Mouse (Mus musculus): Measurements from ENCODE around the gene Actl6a. TPM values are rescaled to one million over a fixed set of nuclear protein-coding genes. Genes with fewer than 3 reads are reported as not detected.
"Not testable (repeated sequence)": the region's sequence is repeated elsewhere in the genome, so short reads cannot be mapped to it uniquely, and the experiment has no call there.

The Actl6a gene
- 71.6 and 98.4 TPM in 2 replicates for polyA plus RNA-seq (2014; fragmentation: Nextera tagmentation; extraction: Ambion mirVana)

- H3K4me1 ChIP-seq (ENCODE audit: control insufficient read depth, insufficient read depth, low read length); H3K4me3 ChIP-seq (replicated peaks; ENCODE audit: low read depth, low read length); H3K9ac ChIP-seq (replicated peaks; ENCODE audit: low read length); DNase-seq; ATAC-seq (ENCODE audit: low FRiP score, low TSS enrichment); H3K27me3 ChIP-seq (ENCODE audit: control insufficient read depth, insufficient read depth, low read length); H3K36me3 ChIP-seq (ENCODE audit: control insufficient read depth, insufficient read depth, low read length); H3K9me3 ChIP-seq (ENCODE audit: control insufficient read depth, low read length); H3K4me2 ChIP-seq (ENCODE audit: low read length); H3K27ac ChIP-seq (replicated peaks; ENCODE audit: low read depth, low read length): not testable (repeated sequence)
- WGBS = 81% methylated on average over 9 of the region's 9 CpGs
These were observed at the start of gene Actl6a for GRCm38 (mm10) chr3:32705647-32706348. Gene Actl6a, plus strand, starts transcription at chr3:32706298.

GRCm38 (mm10) chr3:32656398-32656994, 49.6 kb upstream of the Actl6a start:
- WGBS = 86% methylated on average over 10 of the region's 10 CpGs

GRCm38 (mm10) chr3:32658401-32658800, 47.7 kb upstream of the Actl6a start:
- H3K4me1 ChIP-seq (ENCODE audit: control insufficient read depth, insufficient read depth, low read length) = no peaks in the 10 kb centered on the region
- no peak for ATAC-seq (ENCODE audit: low FRiP score, low TSS enrichment)

More at GRCm38 (mm10) chr3:32656398-32656994, 49.6 kb upstream of the Actl6a start:
- ATAC-seq (ENCODE audit: low FRiP score, low TSS enrichment) = no peak
- Histone ChIP-seq H3K4me3 (replicated peaks; ENCODE audit: low read depth, low read length) (no peak overlapping the region), H3K9ac (replicated peaks; ENCODE audit: low read length) (no peak overlapping the region), H3K27me3 (ENCODE audit: control insufficient read depth, insufficient read depth, low read length) (no peaks in the 10 kb centered on the region), H3K27ac (replicated peaks; ENCODE audit: low read depth, low read length) (no peak overlapping the region), H3K36me3 (ENCODE audit: control insufficient read depth, insufficient read depth, low read length) (no peaks in the 10 kb centered on the region), H3K9me3 (ENCODE audit: control insufficient read depth, low read length) (no peaks in the 10 kb centered on the region), H3K4me2 (ENCODE audit: low read length) (no peak overlapping the region), H3K4me1 (ENCODE audit: control insufficient read depth, insufficient read depth, low read length) (no peaks in the 10 kb centered on the region)
- no peak for DNase-seq

GRCm38 (mm10) chr3:32658821-32659220, 47.3 kb upstream of the Actl6a start:
- H3K9me3 ChIP-seq (ENCODE audit: control insufficient read depth, low read length) = no peaks in the 10 kb centered on the region
- H3K4me2 ChIP-seq (ENCODE audit: low read length) = no peak overlapping the region
- no peak overlapping the region for H3K4me3 ChIP-seq (replicated peaks; ENCODE audit: low read depth, low read length)
- no peak for ATAC-seq (ENCODE audit: low FRiP score, low TSS enrichment)
- no peak for DNase-seq
- no peak overlapping the region for H3K9ac ChIP-seq (replicated peaks; ENCODE audit: low read length)
- no peaks in the 10 kb centered on the region for H3K27me3 ChIP-seq (ENCODE audit: control insufficient read depth, insufficient read depth, low read length)
- H3K27ac ChIP-seq (replicated peaks; ENCODE audit: low read depth, low read length) = no peak overlapping the region
- WGBS = 88% methylated on average over 16 of the region's 16 CpGs
- H3K4me1 ChIP-seq (ENCODE audit: control insufficient read depth, insufficient read depth, low read length) = no peaks in the 10 kb centered on the region
- H3K36me3 ChIP-seq (ENCODE audit: control insufficient read depth, insufficient read depth, low read length) = no peaks in the 10 kb centered on the region

More at GRCm38 (mm10) chr3:32658401-32658800, 47.7 kb upstream of the Actl6a start:
- WGBS = 81% methylated on average over 7 of the region's 7 CpGs
- Histone ChIP-seq H3K4me3 (replicated peaks; ENCODE audit: low read depth, low read length) (no peak overlapping the region), H3K9me3 (ENCODE audit: control insufficient read depth, low read length) (no peaks in the 10 kb centered on the region), H3K9ac (replicated peaks; ENCODE audit: low read length) (no peak overlapping the region), H3K4me2 (ENCODE audit: low read length) (no peak overlapping the region), H3K36me3 (ENCODE audit: control insufficient read depth, insufficient read depth, low read length) (no peaks in the 10 kb centered on the region), H3K27ac (replicated peaks; ENCODE audit: low read depth, low read length) (no peak overlapping the region), H3K27me3 (ENCODE audit: control insufficient read depth, insufficient read depth, low read length) (no peaks in the 10 kb centered on the region)
- no peak for DNase-seq

- 91% methylated on average over 2 of the region's 2 CpGs for WGBS
- Histone ChIP-seq H3K27ac (replicated peaks; ENCODE audit: low read depth, low read length) (no peak overlapping the region), H3K4me1 (ENCODE audit: control insufficient read depth, insufficient read depth, low read length) (no peaks in the 10 kb centered on the region), H3K4me3 (replicated peaks; ENCODE audit: low read depth, low read length) (no peak overlapping the region), H3K36me3 (ENCODE audit: control insufficient read depth, insufficient read depth, low read length) (no peaks in the 10 kb centered on the region), H3K27me3 (ENCODE audit: control insufficient read depth, insufficient read depth, low read length) (no peaks in the 10 kb centered on the region), H3K9ac (replicated peaks; ENCODE audit: low read length) (no peak overlapping the region), H3K9me3 (ENCODE audit: control insufficient read depth, low read length) (no peaks in the 10 kb centered on the region), H3K4me2 (ENCODE audit: low read length) (no peak overlapping the region)
- no peak for ATAC-seq (ENCODE audit: low FRiP score, low TSS enrichment)
- DNase-seq = no peak
These were observed 46.6 kb upstream of the Actl6a start for GRCm38 (mm10) chr3:32659506-32659905.

GRCm38 (mm10) chr3:32660276-32660675, 45.8 kb upstream of the Actl6a start:
- no peaks in the 10 kb centered on the region for H3K4me1 ChIP-seq (ENCODE audit: control insufficient read depth, insufficient read depth, low read length)

GRCm38 (mm10) chr3:32660831-32661555, 45.1 kb upstream of the Actl6a start:
- no peak overlapping the region for H3K4me3 ChIP-seq (replicated peaks; ENCODE audit: low read depth, low read length)
- H3K27ac ChIP-seq (replicated peaks; ENCODE audit: low read depth, low read length) = no peak overlapping the region
- ATAC-seq (ENCODE audit: low FRiP score, low TSS enrichment) = no peak
- WGBS = 80% methylated on average over 8 of the region's 8 CpGs
- H3K9ac ChIP-seq (replicated peaks; ENCODE audit: low read length) = no peak overlapping the region
- no peaks in the 10 kb centered on the region for H3K27me3 ChIP-seq (ENCODE audit: control insufficient read depth, insufficient read depth, low read length)
- no peaks in the 10 kb centered on the region for H3K9me3 ChIP-seq (ENCODE audit: control insufficient read depth, low read length)
- H3K36me3 ChIP-seq (ENCODE audit: control insufficient read depth, insufficient read depth, low read length) = no peaks in the 10 kb centered on the region
- H3K4me2 ChIP-seq (ENCODE audit: low read length) = no peak overlapping the region
- no peak for DNase-seq
- no peaks in the 10 kb centered on the region for H3K4me1 ChIP-seq (ENCODE audit: control insufficient read depth, insufficient read depth, low read length)

More at GRCm38 (mm10) chr3:32660276-32660675, 45.8 kb upstream of the Actl6a start:
- H3K4me2 ChIP-seq (ENCODE audit: low read length) = no peak overlapping the region
- no peak overlapping the region for H3K4me3 ChIP-seq (replicated peaks; ENCODE audit: low read depth, low read length)
- H3K36me3 ChIP-seq (ENCODE audit: control insufficient read depth, insufficient read depth, low read length) = no peaks in the 10 kb centered on the region
- H3K27me3 ChIP-seq (ENCODE audit: control insufficient read depth, insufficient read depth, low read length) = no peaks in the 10 kb centered on the region
- no peak overlapping the region for H3K27ac ChIP-seq (replicated peaks; ENCODE audit: low read depth, low read length)
- no peaks in the 10 kb centered on the region for H3K9me3 ChIP-seq (ENCODE audit: control insufficient read depth, low read length)
- DNase-seq (peak; percentile 3), ATAC-seq (ENCODE audit: low FRiP score, low TSS enrichment) (no peak)
- no peak overlapping the region for H3K9ac ChIP-seq (replicated peaks; ENCODE audit: low read length)
- 59% methylated on average over 8 of the region's 8 CpGs for WGBS

GRCm38 (mm10) chr3:32661556-32661930, 44.6 kb upstream of the Actl6a start:
- Histone ChIP-seq H3K4me2 (ENCODE audit: low read length) (no peak overlapping the region), H3K9ac (replicated peaks; ENCODE audit: low read length) (no peak overlapping the region)
- no peak for ATAC-seq (ENCODE audit: low FRiP score, low TSS enrichment)

More at GRCm38 (mm10) chr3:32661556-32661930, 44.6 kb upstream of the Actl6a start:
- no peaks in the 10 kb centered on the region for H3K4me1 ChIP-seq (ENCODE audit: control insufficient read depth, insufficient read depth, low read length)
- H3K36me3 ChIP-seq (ENCODE audit: control insufficient read depth, insufficient read depth, low read length) = no peaks in the 10 kb centered on the region
- H3K4me3 ChIP-seq (replicated peaks; ENCODE audit: low read depth, low read length) = no peak overlapping the region
- H3K9me3 ChIP-seq (ENCODE audit: control insufficient read depth, low read length) = no peaks in the 10 kb centered on the region
- H3K27me3 ChIP-seq (ENCODE audit: control insufficient read depth, insufficient read depth, low read length) = no peaks in the 10 kb centered on the region
- no peak for DNase-seq
- no peak overlapping the region for H3K27ac ChIP-seq (replicated peaks; ENCODE audit: low read depth, low read length)
- 95% methylated on average over 3 of the region's 3 CpGs for WGBS
